Mouse (Mus musculus) 416B (cell line): ENCODE measurements at regions not wholly inside any gene's neighbourhood (a gene's known extent, or its start where the extent isn't known, plus 50 kb on each side); places are given as distances from the start of the nearest gene placed in this dataset.

Source experiments
- DNase-seq: peaks from one replicate; pipeline ENCODE4 v3.0.0; 2011; ENCODE audit warnings: low read depth

- DNase-seq, result no peak
Observed at GRCm38 (mm10) chr9:33790617-33791016, 695.1 kb upstream of the Kirrel3 start.

GRCm38 (mm10) chr9:33800250-33800649 lies 685.4 kb upstream of the Kirrel3 start:
- DNase-seq, result no peak

- no peak for DNase-seq
Observed at GRCm38 (mm10) chr9:33800763-33801162, 684.9 kb upstream of the Kirrel3 start.

- DNase-seq, result no peak
Observed at GRCm38 (mm10) chr9:33814739-33815368, 670.8 kb upstream of the Kirrel3 start.

GRCm38 (mm10) chr9:33822574-33823394 lies 662.9 kb upstream of the Kirrel3 start:
- DNase-seq, result no peak

GRCm38 (mm10) chr9:33826116-33826515 lies 659.6 kb upstream of the Kirrel3 start:
- DNase-seq, result no peak

GRCm38 (mm10) chr9:33827409-33827808 lies 658.3 kb upstream of the Kirrel3 start:
- no peak for DNase-seq

GRCm38 (mm10) chr9:33837666-33838380 lies 647.9 kb upstream of the Kirrel3 start:
- no peak for DNase-seq

GRCm38 (mm10) chr9:33849623-33850022 lies 636.1 kb upstream of the Kirrel3 start:
- no peak for DNase-seq

- DNase-seq, result no peak
Observed at GRCm38 (mm10) chr9:33850024-33850423, 635.7 kb upstream of the Kirrel3 start.

- DNase-seq, result no peak
Observed at GRCm38 (mm10) chr9:33850993-33851392, 634.7 kb upstream of the Kirrel3 start.

GRCm38 (mm10) chr9:33856169-33856568 lies 629.5 kb upstream of the Kirrel3 start:
- peak; percentile 16 for DNase-seq

GRCm38 (mm10) chr9:33858511-33858910 lies 627.2 kb upstream of the Kirrel3 start:
- peak; percentile 86 for DNase-seq

- DNase-seq, result no peak
Observed at GRCm38 (mm10) chr9:33868666-33869065, 617.0 kb upstream of the Kirrel3 start.

GRCm38 (mm10) chr9:33887279-33887678 lies 598.4 kb upstream of the Kirrel3 start:
- DNase-seq, result no peak

GRCm38 (mm10) chr9:33892001-33892400 lies 593.7 kb upstream of the Kirrel3 start:
- DNase-seq, result peak; percentile 61

GRCm38 (mm10) chr9:33901313-33902076 lies 584.2 kb upstream of the Kirrel3 start:
- no peak for DNase-seq

- no peak for DNase-seq
Observed at GRCm38 (mm10) chr9:33903991-33904570, 581.6 kb upstream of the Kirrel3 start.

- no peak for DNase-seq
Observed at GRCm38 (mm10) chr9:33914919-33915318, 570.8 kb upstream of the Kirrel3 start.

GRCm38 (mm10) chr9:33915349-33916056 lies 570.2 kb upstream of the Kirrel3 start:
- DNase-seq, result no peak

GRCm38 (mm10) chr9:33930286-33930685 lies 555.4 kb upstream of the Kirrel3 start:
- DNase-seq, result peak; percentile 1
